Mouse (Mus musculus) lung, postnatal 4 days (tissue): Measurements from ENCODE around the gene Ciapin1.

ENCODE experiments used
- DNase-seq, 2 experiments: peaks; one replicate each; pipeline ENCODE4 v3.0.0; 2021

Ciapin1 gene

GRCm38 (mm10) chr8:94837662-94838574, at the start of gene Ciapin1, which contains the start of gene Coq9:
Gene Ciapin1 (minus strand): TSS chr8:94838358.
Gene Coq9 (plus strand): TSS chr8:94838321.
- peak; percentile 97 for DNase-seq

GRCm38 (mm10) chr8:94880742-94881141, 42.6 kb upstream of the Ciapin1 start:
- no peak for DNase-seq

GRCm38 (mm10) chr8:94876820-94877219, 38.7 kb upstream of the Ciapin1 start:
- peak in 1 of 2 experiments; percentile 22 for DNase-seq

DNA sequence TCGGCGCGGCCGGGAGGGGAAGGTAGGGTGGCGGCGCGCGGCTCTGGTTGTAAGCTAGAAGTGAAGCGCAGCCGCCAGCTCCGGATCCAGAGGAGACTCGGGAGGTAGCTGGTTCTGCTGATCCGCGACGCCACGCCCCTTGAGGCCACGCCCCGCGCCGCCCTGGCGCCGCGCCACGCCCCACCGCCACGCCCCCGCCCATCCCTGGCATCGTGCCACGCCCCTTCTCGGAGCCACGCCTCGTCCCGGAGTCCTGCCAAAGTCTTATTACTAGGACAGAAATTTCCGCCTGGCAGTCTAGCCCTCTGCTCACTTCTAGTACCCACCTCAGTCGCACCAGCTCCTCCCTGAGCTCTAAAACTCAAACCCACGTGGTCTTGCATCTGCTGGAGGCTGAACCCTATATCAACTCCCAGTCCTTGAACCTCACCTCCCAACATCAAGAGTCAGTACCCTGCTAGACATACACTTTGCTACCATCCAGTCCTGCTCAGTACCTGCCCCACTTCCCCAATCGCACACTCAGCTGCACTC, 38.1 kb upstream of the Ciapin1 start, which contains the start of gene Dok4:
Gene Dok4 (minus strand): TSS at position 134 of the 534 bp plus-strand sequence.
- peak; percentile 93 to 95 for DNase-seq

GRCm38 (mm10) chr8:94875871-94876150, 37.7 kb upstream of the Ciapin1 start:
- no peak for DNase-seq

DNA sequence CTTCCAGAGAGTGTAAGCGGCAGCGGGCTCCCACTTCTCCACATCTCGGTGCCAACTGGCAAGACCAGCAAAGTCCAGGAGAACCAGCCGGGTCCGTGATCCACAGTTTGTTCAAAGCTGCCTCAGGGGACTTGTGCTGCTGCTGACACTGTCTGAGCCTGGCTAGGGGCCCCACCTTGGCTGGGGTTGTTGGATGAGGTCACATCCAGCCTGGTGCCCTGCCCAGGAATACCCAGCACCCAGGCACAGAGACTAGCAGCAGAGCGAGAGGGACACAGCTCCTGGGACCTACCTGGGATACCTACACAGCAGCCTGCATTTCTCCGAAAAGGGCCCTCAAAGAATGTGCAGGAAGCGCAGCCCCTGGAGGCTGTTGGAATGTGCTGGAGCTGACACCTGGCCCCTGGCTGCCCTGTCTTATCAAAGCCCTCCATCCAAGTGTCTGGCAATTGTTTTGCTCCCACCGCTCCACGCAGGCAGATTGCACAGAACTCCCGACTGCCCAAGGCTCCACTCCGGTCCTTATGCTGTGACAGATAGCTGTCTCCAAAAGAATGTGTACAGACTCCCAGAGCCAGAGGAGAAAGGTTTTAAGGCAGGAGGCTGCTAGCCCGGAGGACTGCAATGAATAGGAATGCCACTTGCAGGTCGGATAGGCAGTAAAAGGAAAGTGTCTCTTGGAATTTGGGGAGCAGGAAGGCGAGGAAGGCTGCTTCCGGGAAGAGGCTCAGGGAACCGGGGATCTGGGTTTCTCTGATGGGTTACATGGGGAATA, 37.1 kb upstream of the Ciapin1 start:
- DNase-seq = peak; percentile 51 to 62

DNA sequence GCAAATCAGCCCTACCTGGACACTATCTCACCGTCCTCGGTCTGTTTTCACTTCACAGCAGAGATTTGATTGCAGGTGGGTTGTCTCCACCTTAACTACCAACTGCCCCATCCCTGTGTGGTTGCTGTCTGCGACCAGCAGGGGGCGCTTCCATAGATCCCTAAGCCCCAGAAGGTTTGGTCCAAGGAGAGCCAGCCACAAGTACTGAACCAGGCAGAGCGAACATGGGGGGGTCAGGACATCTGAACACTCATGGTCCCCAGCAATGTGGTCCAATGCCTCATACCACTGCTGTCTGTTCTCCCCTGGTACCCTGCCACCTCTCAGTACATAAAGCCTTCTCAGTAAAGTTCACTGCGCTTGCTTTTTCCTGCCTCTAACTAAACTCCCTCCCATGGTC, 36.2 kb upstream of the Ciapin1 start:
- DNase-seq = peak; percentile 72 to 81

GRCm38 (mm10) chr8:94872576-94872975, 34.4 kb upstream of the Ciapin1 start:
- no peak for DNase-seq

GRCm38 (mm10) chr8:94872156-94872555, 34.0 kb upstream of the Ciapin1 start:
- peak in 1 of 2 experiments; percentile 21 for DNase-seq

DNA sequence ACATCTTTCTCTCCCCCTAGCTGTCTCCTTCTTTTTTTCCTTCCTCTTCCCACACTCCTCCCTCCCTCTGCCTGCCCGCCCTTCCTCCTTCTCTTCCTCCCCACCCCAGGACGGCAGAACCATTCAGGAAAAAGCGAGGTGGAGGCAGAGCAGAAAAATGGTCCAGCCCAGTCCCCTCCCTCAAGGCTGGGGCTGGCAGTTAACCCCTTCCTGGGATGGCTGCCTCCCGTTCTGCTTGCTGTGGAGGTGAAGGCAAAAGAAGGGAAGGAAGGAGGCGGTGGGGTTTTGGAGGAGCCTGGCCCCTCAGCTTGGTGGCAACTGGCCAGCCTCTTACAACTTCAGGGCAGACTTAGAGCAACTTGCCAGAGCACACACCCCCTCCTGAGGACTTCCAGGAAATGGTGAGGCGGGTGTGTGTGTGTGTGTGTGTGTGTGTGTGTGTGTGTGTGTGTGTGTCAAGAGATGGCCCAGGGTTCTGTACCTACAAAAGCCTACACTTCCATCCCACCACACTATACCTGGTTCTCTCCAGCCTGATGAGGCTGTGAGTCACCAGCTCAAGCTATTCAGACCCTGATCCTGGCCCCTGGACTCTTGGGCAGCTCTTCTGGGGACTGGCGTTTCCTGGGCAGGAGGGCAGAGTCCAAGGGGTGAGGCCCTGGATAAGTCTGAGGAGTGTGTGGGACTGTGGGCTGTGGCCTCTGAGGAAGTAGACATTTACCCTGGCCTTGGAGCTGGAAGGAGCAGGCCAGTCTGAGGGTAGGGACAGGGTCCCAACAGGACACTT, 33.1 kb upstream of the Ciapin1 start:
- peak; percentile 79 to 87 for DNase-seq

DNA sequence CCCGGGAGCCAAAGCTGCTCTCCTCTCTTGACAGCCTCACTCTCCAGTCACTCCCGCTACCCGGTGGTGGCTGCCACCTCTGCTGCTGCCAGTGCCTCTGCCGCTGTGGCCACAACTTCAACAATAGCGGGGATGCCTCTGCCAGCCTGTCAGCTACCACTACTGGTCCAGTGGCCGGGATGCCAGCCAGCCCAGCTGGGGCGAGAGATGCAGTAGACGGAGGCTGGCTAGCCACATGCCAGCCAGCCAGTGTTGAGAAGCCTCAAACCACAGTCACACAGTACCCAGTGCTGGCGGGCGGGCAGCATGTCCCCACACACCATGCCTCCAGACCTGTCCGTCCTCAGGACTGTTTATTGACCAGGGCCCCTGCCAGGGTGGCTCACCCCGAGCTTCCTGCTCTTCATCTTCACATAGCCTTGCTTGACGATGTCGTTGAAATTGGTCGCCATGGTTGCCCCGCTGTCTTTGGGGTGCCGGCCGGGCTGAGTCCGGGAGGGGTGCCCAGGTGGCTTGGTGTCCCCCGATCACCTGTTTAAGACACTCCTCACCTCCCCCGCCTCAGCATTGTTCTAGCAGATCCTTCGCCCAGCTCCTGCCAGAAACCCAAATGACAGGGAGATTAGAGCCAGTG, 32.4 kb upstream of the Ciapin1 start:
- DNase-seq = peak; percentile 35 to 48

DNA sequence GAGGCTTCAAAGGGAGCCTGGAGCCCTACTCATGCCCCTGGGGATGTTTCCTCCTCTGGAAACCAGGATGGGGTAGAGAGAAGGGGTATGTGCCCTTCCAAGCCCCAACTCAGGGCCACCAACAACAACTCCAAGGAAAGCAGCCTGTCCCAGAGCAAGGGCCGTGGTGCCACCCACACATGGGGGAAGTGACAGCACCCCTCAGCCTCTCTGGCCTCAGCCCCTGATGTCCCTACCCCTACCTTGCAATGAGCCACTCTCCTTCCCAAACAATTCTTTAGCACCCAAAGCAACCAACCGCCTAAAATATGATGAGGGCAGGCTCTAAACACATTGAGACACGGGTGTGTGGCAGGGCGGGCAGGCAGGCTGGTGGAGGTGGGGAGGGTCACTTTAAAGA, 31.8 kb upstream of the Ciapin1 start:
- DNase-seq = no peak

DNA sequence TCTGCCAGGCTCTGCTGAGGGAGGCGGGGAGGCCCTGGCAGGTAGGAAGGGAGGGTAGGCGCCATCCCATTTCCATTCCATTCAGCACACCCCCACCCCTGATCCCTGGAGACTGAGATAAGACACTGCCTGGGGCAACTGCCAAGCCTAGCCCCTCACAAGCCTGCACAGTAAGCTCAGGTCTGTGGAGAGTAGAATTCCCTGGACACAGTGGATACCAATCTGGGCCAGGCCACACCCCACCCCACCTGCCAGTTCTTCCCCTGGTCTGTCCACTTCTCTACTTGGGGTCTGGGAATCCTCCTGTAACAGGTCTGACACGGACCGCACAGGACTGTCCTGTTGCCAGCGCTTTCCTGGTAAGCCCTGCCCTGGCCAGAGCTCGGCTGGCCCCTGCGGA, 31.0 kb upstream of the Ciapin1 start:
- peak in 1 of 2 experiments; percentile 47 for DNase-seq

DNA sequence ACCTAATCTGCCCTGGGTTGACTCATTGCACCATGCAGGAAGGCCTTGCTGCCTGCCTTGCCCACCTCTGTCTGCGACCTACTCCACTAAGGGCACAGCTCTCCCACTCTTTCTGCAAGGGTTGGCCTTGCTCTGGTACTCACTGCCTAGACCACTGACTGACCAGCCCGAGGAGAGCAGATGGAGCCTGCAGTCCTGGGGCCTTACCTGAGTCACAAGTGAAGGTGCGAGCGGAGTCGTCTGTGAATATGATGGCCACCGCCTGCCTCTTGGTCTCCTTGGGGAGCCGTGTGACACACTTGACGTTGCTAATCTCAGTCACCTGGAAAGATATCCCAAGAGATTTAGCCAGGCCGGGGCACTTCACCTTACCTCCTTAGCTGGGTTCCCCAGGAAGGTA, 28.8 kb upstream of the Ciapin1 start:
- no peak for DNase-seq

GRCm38 (mm10) chr8:94865292-94865691, 27.1 kb upstream of the Ciapin1 start:
- no peak for DNase-seq

DNA sequence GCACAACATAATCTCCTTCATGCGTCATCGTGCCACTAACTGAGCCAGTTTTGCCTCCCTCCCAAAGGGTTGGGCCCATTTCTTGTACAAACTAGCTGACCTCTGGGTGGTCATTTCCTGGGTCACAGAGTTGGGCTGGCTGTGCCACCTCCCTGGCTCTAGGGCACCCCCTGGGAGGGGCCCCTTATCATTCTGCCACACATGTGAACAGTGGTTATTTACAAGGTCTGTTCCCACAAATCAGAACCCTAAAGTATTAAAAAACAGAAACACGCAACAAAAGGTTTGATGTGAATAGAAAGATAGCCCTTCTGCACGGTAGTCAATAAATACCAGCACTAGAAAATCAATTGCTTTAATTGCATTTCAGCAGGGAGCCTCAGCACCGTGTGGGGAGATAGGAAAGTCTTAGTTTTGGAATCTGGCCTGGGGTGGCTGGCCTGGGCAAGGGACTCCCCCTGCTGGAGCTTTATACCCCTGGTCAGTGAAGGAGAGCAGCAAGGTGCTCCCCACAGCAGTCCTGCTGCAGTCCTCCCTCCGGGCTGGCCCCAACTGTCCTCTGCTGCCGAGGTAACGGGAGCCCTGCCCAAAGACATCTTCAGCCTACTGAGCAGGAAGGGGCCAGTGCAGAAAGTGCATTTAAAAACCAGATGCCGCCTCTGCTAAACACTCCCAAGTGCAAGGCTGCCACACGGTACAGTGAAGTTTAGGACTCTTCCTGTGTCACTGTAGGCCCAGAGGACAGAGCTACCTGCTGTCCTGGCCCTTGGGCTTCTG, 25.9 kb upstream of the Ciapin1 start:
- DNase-seq = peak in 1 of 2 experiments; percentile 23

DNA sequence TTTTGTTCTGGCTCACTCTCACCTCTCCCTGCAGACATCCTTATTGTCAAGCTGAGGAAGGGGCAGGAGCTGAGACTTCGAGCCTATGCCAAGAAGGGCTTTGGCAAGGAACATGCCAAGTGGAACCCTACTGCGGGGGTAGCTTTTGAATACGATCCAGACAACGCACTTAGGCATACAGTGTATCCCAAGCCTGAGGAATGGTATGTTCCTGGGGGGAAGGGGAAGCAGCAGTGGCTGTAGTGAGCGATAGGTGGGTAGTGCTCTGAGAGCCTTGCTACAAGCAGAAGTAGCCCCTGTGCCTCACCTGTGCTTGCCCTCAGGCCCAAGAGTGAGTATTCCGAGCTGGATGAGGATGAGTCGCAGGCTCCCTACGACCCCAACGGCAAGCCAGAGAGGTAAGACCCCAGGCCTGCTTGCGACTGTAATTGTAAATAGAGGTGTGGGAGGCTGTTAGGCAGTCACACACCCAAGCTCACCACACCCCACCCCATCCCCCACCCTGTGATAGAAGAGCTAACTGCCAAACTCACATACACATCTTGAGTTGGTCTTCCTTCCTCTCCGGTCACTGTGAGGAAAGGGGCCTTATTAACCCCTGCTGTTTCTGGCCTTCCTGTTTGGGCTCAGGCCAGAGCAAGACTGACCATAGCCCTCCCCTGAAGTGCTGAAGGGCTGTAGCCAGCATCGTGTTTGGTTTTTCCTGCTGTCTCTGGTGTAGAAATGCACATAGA, 24.5 kb upstream of the Ciapin1 start:
- peak; percentile 32 to 68 for DNase-seq

DNA sequence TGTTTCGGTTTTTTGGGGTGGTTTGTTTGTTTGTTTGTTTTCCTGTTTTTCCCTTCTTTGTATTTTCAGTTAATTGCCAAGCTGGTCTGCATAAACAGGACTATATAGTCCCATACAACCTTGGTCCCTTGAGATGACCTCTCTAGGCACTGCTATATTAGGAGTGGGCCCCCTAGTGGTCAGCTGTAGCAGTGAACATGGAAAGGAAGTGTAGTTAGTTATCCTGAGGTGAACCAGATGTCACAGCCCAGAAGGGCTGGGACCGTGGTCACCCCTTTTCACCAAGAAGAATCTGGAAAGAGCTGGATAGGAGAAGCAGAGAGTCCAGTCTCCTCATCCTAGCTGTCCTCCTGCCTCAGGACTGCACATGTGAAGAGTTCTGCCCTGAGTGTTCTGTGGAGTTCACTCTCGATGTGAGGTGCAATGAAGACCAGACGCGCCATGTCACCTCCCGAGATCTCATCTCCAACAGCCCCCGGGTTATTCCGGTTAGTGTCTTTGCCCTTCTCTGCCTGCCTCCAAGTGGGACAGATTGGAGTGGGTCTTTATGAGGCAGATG, 23.3 kb upstream of the Ciapin1 start:
- peak; percentile 41 to 79 for DNase-seq

DNA sequence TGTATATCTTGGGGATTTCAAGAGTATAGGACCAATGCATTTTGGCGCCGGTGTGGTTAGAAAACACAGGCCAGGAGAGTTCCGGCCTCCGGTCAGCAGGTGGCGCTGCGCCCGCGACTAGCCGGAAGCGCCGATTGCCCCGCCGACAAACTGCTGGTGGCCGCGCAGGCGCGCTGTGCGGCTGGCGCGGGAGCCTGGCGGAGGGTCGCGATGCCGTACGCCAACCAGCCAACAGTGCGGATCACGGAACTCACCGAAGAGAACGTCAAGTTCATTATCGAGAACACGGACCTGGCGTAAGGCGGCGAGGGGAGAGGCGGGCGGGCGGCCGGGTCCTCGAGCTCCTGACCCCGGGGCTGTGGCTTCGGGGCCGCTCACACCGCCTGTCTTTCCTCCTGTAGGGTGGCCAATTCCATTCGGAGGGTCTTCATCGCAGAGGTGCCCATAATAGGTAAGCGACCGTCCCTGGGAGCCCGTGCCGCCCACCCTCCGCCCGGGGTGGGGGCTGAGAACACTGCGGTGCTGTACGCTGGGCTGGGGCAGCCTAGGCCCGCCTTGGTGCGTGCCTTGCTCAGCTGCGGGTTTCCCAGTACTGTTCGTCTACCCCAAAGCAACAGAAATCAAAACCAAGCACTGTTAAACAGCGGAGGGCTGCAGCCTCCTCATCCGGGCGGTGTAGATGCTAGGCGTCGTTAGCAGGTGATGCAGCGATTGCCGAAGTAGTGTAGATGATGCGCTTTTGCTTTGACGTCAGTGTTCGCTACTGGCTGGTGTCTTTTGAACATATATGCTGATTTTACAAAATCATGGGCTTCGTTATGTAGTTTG, 19.4 kb upstream of the Ciapin1 start, which contains the start of gene Polr2c:
Gene Polr2c (plus strand): TSS at position 105 of the 828 bp plus-strand sequence.
- DNase-seq = peak; percentile 90 to 93
